Mouse (Mus musculus): ENCODE measurements around the gene Plscr5.
"Not testable (repeated sequence)": the region's sequence is repeated elsewhere in the genome, so short reads cannot be mapped to it uniquely, and the experiment has no call there.

Gene Plscr5

DNA sequence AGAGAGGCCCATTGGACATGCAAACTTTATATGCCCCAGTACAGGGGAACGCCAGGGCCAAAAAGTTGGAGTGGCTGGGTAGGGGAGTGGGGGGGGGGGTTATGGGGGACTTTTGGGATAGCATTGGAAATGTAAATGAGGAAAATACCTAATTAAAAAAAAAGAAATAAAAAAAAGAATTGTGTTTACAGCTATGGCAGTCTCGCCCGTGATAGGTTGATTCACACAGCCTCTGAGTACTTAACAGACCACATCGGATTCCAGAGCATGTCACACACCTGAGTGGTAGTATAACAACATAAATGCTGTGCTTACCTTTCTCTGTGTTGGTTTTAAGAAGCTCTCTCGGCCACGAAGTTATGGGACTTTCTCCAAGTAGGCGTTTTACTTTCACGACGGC, at the start of gene Plscr5:
TSS of gene Plscr5 (plus strand) at position 301 of the 400 bp plus-strand sequence.
- DNase-seq: not testable (repeated sequence)

GRCm38 (mm10) chr9:92147555-92148248, 45.0 kb upstream of the Plscr5 start:
- no peak for DNase-seq

- no peak for DNase-seq
These were observed 30.5 kb upstream of the Plscr5 start for GRCm38 (mm10) chr9:92162213-92162612.

DNA sequence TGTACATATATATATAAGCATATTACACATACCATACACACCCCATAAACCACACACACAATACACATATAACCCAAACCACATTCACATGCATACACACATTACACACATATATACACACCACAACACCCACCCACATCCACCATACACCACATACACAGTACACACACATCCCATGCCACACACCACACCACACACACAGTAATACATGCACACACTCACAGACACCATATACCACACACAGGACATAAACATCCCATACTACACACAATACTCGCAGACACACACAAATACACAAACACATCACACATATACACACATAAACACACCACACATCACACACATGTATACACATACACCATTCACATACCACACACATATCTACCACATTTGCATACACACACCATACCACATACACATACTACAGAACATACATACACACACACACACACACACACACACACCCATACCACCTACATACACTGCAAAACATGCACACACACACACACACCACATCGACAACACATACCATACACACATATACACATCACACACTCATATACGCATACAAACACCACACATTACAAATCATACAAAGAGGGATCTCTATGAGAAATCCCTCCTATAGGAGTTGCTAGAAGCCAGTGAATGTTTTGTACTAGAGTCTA, 19.3 kb upstream of the Plscr5 start:
- DNase-seq: no peak

DNA sequence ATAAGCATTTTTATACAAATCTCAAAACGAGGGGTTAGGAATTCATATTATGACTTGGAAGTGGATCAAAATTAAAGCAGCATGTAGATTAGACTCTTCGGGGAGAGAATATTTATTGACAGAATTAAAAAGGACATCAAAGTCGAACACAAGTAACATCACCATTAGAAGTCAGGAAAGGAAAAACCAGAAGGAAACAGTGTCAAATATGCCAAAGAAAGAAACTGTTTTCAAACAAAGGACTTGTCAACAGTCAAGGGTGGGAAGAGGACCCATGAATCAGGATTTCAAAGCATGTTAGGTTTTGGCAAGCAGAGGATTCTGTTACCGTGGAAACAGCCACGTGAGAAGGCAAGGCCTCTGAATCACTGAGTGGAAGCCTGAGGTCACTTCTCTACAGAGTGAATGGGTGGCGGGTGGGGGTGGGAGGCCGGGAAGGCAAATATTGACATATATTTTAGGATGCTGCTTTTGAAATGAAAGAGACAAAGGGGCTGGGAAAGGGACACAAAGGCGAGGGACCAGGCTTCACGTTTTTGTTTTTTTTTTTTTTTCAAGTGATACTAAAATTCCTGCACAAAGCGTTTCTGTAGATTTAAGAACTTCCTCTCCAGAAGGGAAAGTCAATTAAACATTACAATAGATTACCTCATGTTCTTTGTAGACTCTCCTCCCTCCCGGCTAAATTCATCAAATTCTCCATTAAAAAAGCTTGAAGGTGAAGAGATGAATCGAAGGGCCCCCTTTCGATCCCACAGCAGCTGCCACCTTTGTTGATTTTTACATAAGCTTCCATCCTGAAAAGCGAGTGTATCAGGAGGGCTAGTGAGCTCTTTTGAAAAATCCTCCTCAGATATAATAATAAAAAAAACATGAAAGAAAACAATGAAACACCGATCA, 18.3 kb upstream of the Plscr5 start:
- DNase-seq: peak; percentile 42

GRCm38 (mm10) chr9:92178861-92179469, 13.8 kb upstream of the Plscr5 start:
- no peak for DNase-seq

- no peak for DNase-seq
These were observed 1.4 kb upstream of the Plscr5 start for GRCm38 (mm10) chr9:92191295-92191694.

GRCm38 (mm10) chr9:92198408-92198807, 5.7 kb downstream of the Plscr5 start:
- DNase-seq: no peak

GRCm38 (mm10) chr9:92199564-92199963, 6.8 kb downstream of the Plscr5 start:
- no peak for DNase-seq

- no peak for DNase-seq
These were observed 11.7 kb downstream of the Plscr5 start for GRCm38 (mm10) chr9:92204397-92204796.

DNA sequence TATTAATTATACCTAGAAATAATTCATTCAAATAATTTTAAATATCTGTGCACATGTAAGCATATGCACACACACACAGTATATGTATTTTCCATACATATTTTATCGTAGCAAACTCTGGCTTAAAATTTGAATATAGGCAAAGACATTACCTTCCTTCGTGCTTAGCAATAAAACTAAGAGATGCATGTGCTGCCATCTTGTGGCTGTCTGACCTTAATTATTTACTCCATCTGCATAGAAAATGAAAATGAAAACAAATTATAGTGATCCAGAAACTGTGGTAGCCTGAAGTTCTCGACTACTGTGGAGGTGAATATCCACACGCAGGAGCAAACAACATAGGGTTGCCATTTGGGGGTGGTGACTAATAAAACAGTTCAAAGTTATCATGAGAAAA, 14.6 kb downstream of the Plscr5 start:
- DNase-seq: peak; percentile 33

DNA sequence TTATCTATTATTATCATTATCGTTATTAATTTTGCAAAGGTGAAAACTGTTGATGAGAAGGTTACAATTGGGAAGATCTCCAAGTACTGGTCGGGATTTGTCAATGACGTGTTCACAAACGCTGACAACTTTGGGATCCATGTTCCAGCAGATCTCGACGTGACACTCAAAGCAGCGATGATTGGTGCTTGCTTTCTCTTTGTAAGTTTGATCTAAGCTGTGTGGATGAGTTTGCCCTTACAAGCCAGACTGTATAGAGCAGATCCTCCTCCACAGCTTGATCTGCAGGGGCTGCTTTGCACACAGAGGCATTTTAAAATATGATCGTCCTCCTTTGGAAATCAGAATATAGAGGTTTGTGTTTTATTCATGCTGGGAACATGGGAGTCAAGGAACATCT, 15.0 kb downstream of the Plscr5 start:
- DNase-seq: no peak

DNA sequence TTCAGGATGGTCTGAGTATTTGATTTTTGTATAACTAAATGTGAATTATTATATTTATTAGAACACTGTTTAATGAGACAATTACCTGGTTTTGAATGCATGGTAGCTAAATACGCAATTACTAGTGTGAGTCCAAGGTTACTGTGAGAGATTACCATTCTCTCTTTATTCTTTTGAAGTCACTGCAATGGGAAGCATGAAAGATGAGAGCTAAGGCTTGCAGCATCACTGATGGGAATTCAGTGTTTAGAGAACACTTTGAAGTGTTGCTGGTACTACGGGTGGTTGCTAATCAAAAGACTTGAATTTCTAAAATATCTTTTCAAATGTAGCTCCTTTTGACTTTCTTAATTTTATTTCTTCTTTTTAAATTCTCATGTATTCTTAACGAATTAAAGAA, 17.1 kb downstream of the Plscr5 start:
- DNase-seq: no peak

DNA sequence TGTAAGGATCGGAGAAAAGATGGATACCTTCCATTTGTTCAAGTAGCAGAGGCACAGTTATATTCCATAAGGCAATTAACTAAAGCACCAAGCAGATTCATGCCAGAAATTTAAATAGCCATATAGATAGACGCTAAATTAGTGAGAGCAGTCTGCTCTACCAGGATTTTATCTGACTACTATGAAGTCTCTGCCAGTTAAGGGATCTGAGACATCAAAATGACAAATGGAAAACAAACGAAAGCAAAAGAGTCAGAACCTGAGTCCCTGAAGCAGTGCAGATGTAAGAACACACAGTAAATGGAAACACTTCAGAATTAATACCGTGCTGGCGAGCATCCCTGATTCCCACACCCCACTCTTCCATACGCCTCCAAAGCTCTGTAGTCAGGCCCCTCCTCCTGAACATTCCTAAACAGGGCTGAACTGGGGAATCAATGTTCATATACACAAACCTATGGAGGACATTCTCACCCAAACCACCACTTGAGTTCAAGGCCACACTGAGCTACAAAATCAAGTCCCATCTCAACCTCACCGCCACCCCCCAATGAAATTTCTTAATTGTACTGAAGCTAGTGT, 17.7 kb downstream of the Plscr5 start:
- no peak for DNase-seq

- DNase-seq: no peak
These were observed 18.3 kb downstream of the Plscr5 start for GRCm38 (mm10) chr9:92211048-92211447.

GRCm38 (mm10) chr9:92217484-92217883, 24.7 kb downstream of the Plscr5 start:
- DNase-seq: no peak

DNA sequence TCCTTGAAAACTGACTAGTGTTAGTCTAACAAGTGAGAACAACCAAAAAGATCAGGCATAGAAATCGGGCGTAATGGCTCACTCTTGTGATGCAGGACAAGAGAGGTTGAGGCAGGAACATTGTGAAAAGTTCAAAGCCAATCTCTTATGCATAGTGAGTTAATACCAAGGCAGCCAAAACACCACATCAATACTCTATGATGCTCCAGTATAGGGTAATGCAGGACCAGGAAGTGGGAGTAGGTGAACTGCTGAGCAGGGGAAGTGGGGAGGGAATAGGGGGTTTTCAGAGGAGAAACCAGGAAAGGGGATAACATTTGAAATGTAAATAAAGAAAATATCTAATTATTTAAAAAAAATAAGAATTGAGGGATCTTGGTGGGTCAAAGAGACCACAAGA, 25.2 kb downstream of the Plscr5 start:
- DNase-seq: no peak

DNA sequence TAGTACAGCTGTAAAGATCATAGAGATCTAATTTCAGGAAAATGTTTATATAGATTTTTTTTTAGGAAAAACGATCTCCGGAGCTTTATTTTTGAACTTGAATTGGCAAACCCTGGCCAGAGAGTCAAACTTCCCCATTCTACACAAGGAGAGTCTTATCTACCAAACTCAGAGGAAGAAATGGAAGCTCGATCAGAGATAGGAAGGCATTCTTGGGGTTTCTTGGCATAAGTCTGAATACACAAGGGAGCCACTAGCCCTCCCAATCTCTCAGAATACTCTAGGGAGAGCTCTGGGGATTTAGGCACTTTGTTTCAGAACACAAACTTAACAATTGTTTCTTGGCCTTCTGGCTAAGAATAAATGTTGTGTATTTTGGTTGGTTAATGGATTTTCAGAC, 27.4 kb downstream of the Plscr5 start:
- no peak for DNase-seq

- no peak for DNase-seq
These were observed 28.7 kb downstream of the Plscr5 start for GRCm38 (mm10) chr9:92221480-92221879.

GRCm38 (mm10) chr9:92224598-92225231, 32.0 kb downstream of the Plscr5 start:
- no peak for DNase-seq

GRCm38 (mm10) chr9:92226127-92226655, 33.5 kb downstream of the Plscr5 start:
- DNase-seq: no peak

DNA sequence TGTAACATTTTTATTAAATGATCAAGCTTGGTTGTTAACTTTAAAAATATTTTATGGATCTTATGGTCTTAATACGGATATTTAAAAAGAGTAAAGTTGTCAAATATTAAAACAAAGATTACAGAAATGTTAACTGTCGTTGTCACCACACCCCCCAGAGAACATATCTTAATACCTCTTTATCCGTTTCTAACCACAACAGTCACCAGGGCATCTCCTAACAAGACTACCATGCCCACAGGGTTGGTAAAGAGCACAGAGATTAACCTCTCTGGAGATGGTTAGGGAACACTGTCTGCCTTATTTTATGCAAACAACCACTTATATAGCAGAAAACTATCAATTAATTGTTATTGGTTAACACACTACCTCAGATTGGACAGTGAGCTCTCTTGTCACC, 34.1 kb downstream of the Plscr5 start:
- DNase-seq: no peak
